Mouse (Mus musculus) erythroblast, embryonic 14.5 days (primary cell): ENCODE results near the gene Dst. TPM values are rescaled to one million over a fixed set of nuclear protein-coding genes. Genes with fewer than 3 reads are reported as not detected.
A peak's percentile ranks its signal among the peaks of the same experiment; 100 is the strongest.

Experiments
- H3K27me3 ChIP-seq: 2 replicates; pipeline ENCODE4 v1.6.1; 2012; ENCODE audit warnings: inconsistent platforms; ENCODE audit not compliant: control insufficient read depth
- H3K36me3 ChIP-seq: 2 replicates; pipeline ENCODE4 v1.6.1; 2012; ENCODE audit warnings: mild to moderate bottlenecking, inconsistent platforms; ENCODE audit not compliant: control insufficient read depth
- H3K4me1 ChIP-seq: 2 replicates; pipeline ENCODE4 v1.6.1; 2012; ENCODE audit warnings: inconsistent platforms; ENCODE audit not compliant: control insufficient read depth
- H3K4me3 ChIP-seq: replicated peaks from 2 replicates; pipeline ENCODE3; 2012; ENCODE audit warnings: moderate library complexity, mild to moderate bottlenecking, inconsistent platforms
- H3K9me3 ChIP-seq: 2 replicates; pipeline ENCODE4 v1.6.1; 2012; ENCODE audit warnings: low read length, inconsistent platforms, mixed read lengths; ENCODE audit not compliant: control insufficient read depth
- GATA1 ChIP-seq: IDR thresholded peaks from 2 replicates; pipeline ENCODE4 v1.6.1; 2012; ENCODE audit warnings: low read length, inconsistent platforms, mixed read lengths
- TAL1 ChIP-seq: IDR thresholded peaks from 3 replicates; pipeline ENCODE4 v1.6.1; 2012; ENCODE audit warnings: low read length, inconsistent platforms, mixed read lengths
- polyA plus RNA-seq: library from polyadenylated mRNA; stranded (reverse); fragments of >175 nt; gene quantifications from 2 replicates; pipeline ENCODE4 v1.2.3, GENCODE M21; 2012

The Dst gene
- polyA plus RNA-seq, 1 experiment = 1.5 TPM

DNA sequence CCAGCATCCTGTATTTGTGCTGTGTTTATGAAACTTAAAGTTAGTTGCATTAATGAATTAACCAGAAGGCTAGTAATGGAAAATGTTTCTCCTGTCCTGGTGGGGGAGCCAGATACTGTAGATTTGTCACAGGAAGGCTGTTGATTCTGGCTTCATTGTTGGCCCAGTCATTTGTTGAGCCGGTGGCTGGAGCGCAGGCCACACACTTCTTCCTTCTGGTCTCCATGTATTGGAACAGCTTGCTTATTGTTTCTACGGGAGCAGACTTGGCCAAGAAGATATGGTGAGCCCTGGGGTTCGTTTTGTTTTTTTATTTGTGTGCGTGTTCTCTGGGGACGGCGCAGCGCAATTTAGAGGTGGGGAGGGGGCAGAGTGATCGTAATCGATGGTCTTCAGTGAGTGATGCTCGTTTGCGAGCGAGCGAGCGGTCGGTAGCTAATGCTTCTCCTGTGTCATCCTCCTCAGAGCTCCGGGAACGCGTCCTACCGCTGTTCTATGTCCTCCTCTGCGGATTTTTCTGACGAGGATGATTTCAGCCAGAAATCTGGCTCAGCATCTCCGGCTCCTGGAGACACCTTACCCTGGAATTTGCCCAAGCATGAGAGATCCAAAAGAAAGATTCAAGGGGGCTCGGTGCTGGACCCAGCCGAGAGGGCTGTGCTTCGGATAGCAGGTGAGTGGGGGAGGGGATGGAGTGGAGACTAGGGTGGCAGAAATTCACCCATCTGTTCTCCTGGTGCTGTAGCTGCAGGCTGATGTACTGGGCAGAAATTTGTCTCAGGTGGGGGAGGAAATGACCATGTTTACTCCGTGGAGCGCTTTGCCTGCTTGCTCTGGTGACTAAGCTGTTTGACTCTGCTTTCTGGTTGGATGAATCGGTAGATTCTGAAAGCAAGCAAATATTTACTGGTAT lies 98.0 kb downstream of the Dst start:
- peaks cover under 1% of the 10 kb centered on the region; the same call in 1 of the 2 replicates for H3K4me1 ChIP-seq
- TF ChIP-seq TAL1 (no peak), GATA1 (no peak)
- H3K36me3 ChIP-seq = no peaks in the 10 kb centered on the region
- H3K9me3 ChIP-seq = no peaks in the 10 kb centered on the region
- H3K4me3 ChIP-seq = peak overlapping the region; percentile 48
- H3K27me3 ChIP-seq = peaks cover 18% of the 10 kb centered on the region

DNA sequence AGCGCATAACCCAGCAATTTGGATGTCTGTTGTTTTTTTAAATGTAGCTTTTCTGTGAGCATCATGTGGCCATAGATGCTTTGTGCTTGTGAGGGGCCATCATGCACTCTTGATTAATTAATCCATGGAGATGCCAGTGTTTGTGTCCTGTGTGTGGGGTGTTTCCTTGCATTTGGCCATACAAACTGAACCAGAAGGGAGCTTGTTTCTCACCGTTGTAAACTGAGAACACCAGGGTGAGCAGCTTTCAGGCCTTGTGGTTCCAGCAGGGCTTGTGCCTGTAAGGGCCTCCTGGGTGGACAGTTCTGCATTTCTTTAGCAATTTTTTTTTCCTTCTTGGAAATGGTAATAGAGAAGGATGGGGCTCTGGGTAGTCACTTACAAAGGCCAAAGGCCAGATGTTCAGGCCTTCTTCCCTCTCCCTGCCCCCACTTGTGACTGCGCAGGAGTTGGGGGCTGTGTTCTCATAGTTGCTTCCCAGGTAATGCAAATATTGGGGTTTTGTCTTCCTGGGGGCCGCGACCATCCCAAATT lies 98.9 kb downstream of the Dst start:
- TF ChIP-seq TAL1 = no peak
- TF ChIP-seq GATA1 = no peak
- Histone ChIP-seq H3K9me3 (no peaks in the 10 kb centered on the region), H3K36me3 (no peaks in the 10 kb centered on the region), H3K4me1 (peaks cover 3% of the 10 kb centered on the region), H3K4me3 (no peak overlapping the region), H3K27me3 (peaks cover 27% of the 10 kb centered on the region)

DNA sequence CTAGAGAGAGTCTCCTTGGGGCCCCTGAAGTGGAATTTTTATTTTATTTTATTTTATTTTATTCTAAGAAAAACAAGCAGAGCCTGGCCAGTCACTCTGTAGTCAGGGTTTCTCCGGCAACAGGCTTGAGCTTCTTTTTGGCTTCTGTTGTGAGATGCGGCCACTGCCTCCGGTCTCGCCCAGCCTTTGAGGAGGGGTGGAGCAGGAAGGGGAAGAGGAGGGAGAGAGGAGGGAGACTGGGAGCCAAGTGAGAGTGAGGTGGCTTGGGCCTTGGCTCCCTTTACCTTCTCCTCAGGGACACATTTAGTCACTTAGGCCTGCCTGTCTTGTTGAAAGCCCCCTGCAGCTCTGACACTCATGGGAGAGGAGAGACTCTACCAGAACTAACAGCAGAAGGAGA lies 99.4 kb downstream of the Dst start:
- H3K27me3 ChIP-seq = peaks cover 32% of the 10 kb centered on the region
- no peaks in the 10 kb centered on the region for H3K9me3 ChIP-seq
- TF ChIP-seq TAL1 (no peak), GATA1 (no peak)
- no peaks in the 10 kb centered on the region for H3K36me3 ChIP-seq
- H3K4me3 ChIP-seq = no peak overlapping the region
- peaks cover 3% of the 10 kb centered on the region for H3K4me1 ChIP-seq

DNA sequence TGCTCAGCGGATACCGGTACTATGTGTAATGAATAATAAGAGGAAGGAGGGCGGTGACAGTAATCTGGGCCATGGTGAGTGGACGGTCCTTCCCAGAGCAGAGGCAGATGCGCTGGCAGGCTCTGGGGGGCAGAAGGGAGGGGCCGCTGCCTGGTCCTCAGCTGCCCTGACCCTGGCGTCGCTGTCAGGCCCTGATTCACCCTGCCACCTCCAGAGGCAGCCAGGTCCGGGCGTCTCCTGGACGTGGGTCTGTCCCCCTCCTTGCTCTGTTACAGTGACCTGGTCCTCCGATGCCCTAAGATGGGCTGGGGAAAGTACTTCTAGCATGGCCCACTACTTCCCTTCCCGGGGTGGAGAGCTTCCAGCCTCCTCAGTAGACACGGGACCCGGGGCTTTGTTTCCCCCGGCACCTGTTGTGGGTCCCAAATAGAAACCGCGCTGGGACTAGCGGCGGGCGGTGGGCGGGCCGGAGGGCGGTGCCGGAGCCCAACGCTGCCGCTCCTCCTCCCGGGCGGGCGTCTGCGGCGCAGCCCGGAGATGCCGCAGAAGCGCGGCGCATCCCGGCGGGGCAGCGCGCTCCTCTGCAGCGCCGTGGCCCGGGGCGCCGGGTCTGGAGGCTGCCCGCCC lies 103.1 kb downstream of the Dst start:
- Histone ChIP-seq H3K9me3 (no peaks in the 10 kb centered on the region), H3K36me3 (no peaks in the 10 kb centered on the region), H3K4me3 (peak overlapping the region; percentile 54), H3K27me3 (peaks cover 27% of the 10 kb centered on the region), H3K4me1 (peaks cover 3% of the 10 kb centered on the region)
- TF ChIP-seq TAL1 = no peak

DNA sequence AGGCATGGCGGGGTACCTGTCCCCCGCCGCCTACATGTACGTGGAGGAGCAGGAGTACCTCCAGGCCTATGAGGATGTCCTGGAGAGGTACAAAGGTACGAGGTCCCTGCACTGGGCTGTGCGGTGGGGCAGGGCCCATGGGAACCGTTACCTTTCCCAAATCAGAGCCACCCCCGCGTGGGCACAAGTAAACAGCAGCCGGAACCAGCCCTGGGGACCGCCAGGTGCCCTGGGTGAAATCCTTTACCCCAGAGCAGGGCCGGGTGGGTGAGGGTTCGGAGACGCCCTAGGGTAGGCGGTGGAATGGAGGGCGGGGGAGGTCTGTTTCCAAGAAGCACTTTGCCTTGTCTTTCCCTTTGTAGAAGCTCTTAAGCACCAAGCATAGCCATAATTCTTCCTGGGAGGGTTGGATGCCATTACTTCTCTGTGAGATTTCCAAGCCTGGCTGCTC lies 103.8 kb downstream of the Dst start:
- Histone ChIP-seq H3K4me1 (peaks cover 3% of the 10 kb centered on the region), H3K36me3 (no peaks in the 10 kb centered on the region), H3K9me3 (no peaks in the 10 kb centered on the region), H3K4me3 (peak overlapping the region; percentile 54), H3K27me3 (peaks cover 27% of the 10 kb centered on the region)
- no peak for TF ChIP-seq GATA1
- no peak for TF ChIP-seq TAL1

DNA sequence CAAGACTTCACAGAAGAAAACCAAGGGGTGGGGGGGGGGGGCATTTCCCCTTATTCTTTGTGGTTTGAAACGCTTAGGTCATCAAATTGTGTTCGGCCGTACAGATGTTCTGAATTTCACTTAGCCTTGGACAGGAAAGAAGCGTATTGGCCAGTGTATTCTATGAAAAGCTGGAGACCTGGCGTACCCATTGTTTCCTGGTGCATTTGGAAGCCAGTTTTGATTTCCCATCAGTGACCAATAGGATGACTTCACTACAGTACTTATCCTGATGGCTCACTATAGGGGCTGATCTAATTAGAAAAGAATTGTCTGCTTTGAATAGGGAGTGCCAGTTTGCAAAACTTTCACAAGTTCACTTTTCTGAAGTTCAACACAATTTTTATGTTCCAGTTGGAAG lies 105.5 kb downstream of the Dst start:
- peaks cover 3% of the 10 kb centered on the region for H3K4me1 ChIP-seq
- TF ChIP-seq GATA1 = no peak
- TF ChIP-seq TAL1 = no peak
- no peaks in the 10 kb centered on the region for H3K9me3 ChIP-seq
- no peaks in the 10 kb centered on the region for H3K36me3 ChIP-seq
- H3K27me3 ChIP-seq = peaks cover 27% of the 10 kb centered on the region
- H3K4me3 ChIP-seq = no peak overlapping the region

DNA sequence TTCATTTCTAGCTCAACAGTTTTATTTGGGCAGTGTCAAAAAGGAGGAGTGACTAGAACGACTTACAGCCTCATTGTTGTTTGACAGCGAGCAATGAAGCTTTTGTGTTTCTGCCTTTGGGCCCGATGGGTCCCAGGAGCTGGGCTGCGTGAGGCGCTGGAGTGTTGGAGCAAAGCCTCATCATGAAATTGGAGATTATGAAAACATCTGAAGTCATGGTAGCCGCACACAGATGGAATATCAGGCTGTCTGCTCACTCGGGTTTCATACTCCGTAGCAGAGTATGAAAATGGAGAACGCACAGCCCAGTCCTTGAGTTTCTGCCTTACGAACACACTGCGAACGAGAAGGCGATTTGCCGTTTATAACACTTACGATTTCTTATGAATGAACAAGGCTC lies 108.8 kb downstream of the Dst start:
- no peak overlapping the region for H3K4me3 ChIP-seq
- TF ChIP-seq TAL1 (no peak), GATA1 (no peak)
- H3K4me1 ChIP-seq = no peaks in the 10 kb centered on the region
- peaks cover 7% of the 10 kb centered on the region for H3K27me3 ChIP-seq
- H3K36me3 ChIP-seq = no peaks in the 10 kb centered on the region
- H3K9me3 ChIP-seq = no peaks in the 10 kb centered on the region

DNA sequence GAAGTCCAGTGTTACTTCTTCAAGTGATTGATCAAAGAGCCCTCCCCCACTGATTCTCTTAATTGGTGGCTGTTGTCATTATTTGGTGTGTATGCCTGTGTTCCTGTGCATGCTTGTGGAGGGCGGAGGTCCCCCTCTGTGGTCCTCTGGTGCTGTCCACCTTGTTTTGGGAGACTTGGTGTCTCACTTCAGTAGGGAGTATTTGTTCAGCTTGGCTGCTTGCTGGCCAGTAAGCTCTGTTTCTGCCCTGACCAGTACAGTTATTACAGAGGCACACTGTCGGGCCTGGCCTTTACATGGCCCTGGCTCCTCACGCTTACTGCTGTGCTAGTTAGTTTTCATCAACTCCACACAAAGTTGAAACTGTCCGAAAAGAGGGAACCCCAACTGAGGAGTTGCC lies 109.3 kb downstream of the Dst start:
- Histone ChIP-seq H3K4me3 (no peak overlapping the region), H3K4me1 (no peaks in the 10 kb centered on the region), H3K36me3 (no peaks in the 10 kb centered on the region), H3K27me3 (peaks cover 2% of the 10 kb centered on the region), H3K9me3 (no peaks in the 10 kb centered on the region)
- TF ChIP-seq GATA1 = no peak
- TF ChIP-seq TAL1 = no peak

DNA sequence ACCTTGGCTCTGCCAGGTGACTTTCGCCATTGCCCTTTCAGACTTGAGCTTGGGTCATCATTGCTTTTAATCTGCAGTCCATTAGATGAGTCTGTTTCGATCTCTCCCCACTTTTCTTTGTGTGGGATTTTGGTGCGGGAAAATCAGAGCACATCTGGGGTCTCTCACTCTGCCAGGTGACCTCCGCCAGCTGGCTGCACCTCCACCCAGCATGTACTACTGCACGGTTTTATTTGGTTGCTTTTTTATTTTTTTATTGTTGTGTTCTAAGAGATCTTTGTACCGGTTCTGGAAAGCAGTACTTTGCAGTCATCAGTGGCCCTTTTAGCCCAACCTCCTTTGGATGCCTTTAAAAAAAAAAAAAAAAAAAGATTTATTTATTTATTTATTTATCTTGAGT lies 112.6 kb downstream of the Dst start:
- TF ChIP-seq GATA1 (no peak), TAL1 (no peak)
- H3K4me1 ChIP-seq = no peaks in the 10 kb centered on the region
- no peaks in the 10 kb centered on the region for H3K27me3 ChIP-seq
- no peaks in the 10 kb centered on the region for H3K9me3 ChIP-seq
- H3K4me3 ChIP-seq = no peak overlapping the region
- no peaks in the 10 kb centered on the region for H3K36me3 ChIP-seq
